Mouse (Mus musculus) liver, embryonic 14.5 days (tissue): ENCODE results near the gene Stat4.

Experiments
- CTCF ChIP-seq: IDR thresholded peaks from 2 replicates; pipeline ENCODE4 v1.5.1; 2016; ENCODE audit warnings: antibody characterized with exemption, low read depth, control low read depth
- EP300 ChIP-seq: IDR thresholded peaks from 2 replicates; pipeline ENCODE4 v1.6.1; 2016; ENCODE audit warnings: antibody characterized with exemption, low read depth

DNA sequence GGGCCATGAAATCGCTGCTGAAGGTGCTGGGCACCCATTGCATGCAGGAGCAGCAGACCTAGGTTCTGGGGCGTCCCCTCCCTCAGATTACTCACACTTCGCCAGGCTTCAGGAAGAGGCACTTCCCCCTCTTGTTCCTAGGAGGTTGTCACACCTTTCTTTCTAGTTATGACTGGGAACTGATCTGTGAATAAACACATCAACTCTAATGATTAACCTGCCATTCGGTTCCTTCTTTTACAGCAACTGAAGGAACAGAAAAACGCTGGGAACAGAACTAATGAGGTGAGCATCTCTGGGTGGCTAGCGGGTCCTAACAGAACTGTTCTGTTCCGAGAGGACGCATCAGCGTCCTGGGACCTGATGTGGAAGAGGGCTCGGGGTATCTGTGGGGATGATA, 158.0 kb downstream of the Stat4 start:
- TF ChIP-seq CTCF (no peak), EP300 (no peak)
